Mouse (Mus musculus) cerebellum, adult 9-11 months (tissue): ENCODE measurements at regions not wholly inside any gene's neighbourhood (a gene's known extent, or its start where the extent isn't known, plus 50 kb on each side); places are given as distances from the start of the nearest gene placed in this dataset.
A peak's percentile ranks its signal among the peaks of the same experiment; 100 is the strongest.

ENCODE experiments used
- DNase-seq: peaks from one replicate; pipeline ENCODE4 v3.0.0; 2022

GRCm38 (mm10) chr1:89207306-89207705 lies 137.1 kb downstream of the Sh3bp4 start:
- DNase-seq: no peak

GRCm38 (mm10) chr1:89211116-89211515 lies 140.9 kb downstream of the Sh3bp4 start:
- DNase-seq: no peak

- no peak for DNase-seq
Measured at GRCm38 (mm10) chr1:89228426-89228825, 158.2 kb downstream of the Sh3bp4 start.

- no peak for DNase-seq
Measured at GRCm38 (mm10) chr1:89231756-89232155, 161.5 kb downstream of the Sh3bp4 start.

- no peak for DNase-seq
Measured at GRCm38 (mm10) chr1:89232391-89232790, 162.2 kb downstream of the Sh3bp4 start.

GRCm38 (mm10) chr1:89234895-89235294 lies 164.7 kb downstream of the Sh3bp4 start:
- DNase-seq: no peak

- peak; percentile 74 for DNase-seq
Measured at GRCm38 (mm10) chr1:89235296-89235695, 165.1 kb downstream of the Sh3bp4 start.

GRCm38 (mm10) chr1:89237696-89238095 lies 167.5 kb downstream of the Sh3bp4 start:
- no peak for DNase-seq

- DNase-seq: no peak
Measured at GRCm38 (mm10) chr1:89244598-89244997, 174.4 kb downstream of the Sh3bp4 start.

GRCm38 (mm10) chr1:89245202-89246003 lies 175.2 kb downstream of the Sh3bp4 start:
- DNase-seq: no peak

GRCm38 (mm10) chr1:89251753-89252152 lies 181.5 kb downstream of the Sh3bp4 start:
- DNase-seq: no peak

GRCm38 (mm10) chr1:89252528-89252927 lies 182.3 kb downstream of the Sh3bp4 start:
- no peak for DNase-seq

GRCm38 (mm10) chr1:89257945-89258344 lies 187.7 kb downstream of the Sh3bp4 start:
- no peak for DNase-seq

- no peak for DNase-seq
Measured at GRCm38 (mm10) chr1:89265771-89266170, 188.8 kb upstream of the Agap1 start.

- DNase-seq: no peak
Measured at GRCm38 (mm10) chr1:89268806-89269205, 185.8 kb upstream of the Agap1 start.

GRCm38 (mm10) chr1:89271743-89272142 lies 182.9 kb upstream of the Agap1 start:
- no peak for DNase-seq

GRCm38 (mm10) chr1:89273021-89273420 lies 181.6 kb upstream of the Agap1 start:
- no peak for DNase-seq

- no peak for DNase-seq
Measured at GRCm38 (mm10) chr1:89273786-89274362, 180.7 kb upstream of the Agap1 start.

- no peak for DNase-seq
Measured at GRCm38 (mm10) chr1:89279382-89279781, 175.2 kb upstream of the Agap1 start.

- no peak for DNase-seq
Measured at GRCm38 (mm10) chr1:89281107-89281655, 173.4 kb upstream of the Agap1 start.

GRCm38 (mm10) chr1:89285041-89285440 lies 169.6 kb upstream of the Agap1 start:
- DNase-seq: no peak

GRCm38 (mm10) chr1:89287136-89287795 lies 167.3 kb upstream of the Agap1 start:
- DNase-seq: no peak

GRCm38 (mm10) chr1:89288001-89288400 lies 166.6 kb upstream of the Agap1 start:
- DNase-seq: no peak

GRCm38 (mm10) chr1:89288921-89289320 lies 165.7 kb upstream of the Agap1 start:
- no peak for DNase-seq
